Comparison of ENCODE assay signal across 7 mouse cellular contexts in the genomic region with DNA sequence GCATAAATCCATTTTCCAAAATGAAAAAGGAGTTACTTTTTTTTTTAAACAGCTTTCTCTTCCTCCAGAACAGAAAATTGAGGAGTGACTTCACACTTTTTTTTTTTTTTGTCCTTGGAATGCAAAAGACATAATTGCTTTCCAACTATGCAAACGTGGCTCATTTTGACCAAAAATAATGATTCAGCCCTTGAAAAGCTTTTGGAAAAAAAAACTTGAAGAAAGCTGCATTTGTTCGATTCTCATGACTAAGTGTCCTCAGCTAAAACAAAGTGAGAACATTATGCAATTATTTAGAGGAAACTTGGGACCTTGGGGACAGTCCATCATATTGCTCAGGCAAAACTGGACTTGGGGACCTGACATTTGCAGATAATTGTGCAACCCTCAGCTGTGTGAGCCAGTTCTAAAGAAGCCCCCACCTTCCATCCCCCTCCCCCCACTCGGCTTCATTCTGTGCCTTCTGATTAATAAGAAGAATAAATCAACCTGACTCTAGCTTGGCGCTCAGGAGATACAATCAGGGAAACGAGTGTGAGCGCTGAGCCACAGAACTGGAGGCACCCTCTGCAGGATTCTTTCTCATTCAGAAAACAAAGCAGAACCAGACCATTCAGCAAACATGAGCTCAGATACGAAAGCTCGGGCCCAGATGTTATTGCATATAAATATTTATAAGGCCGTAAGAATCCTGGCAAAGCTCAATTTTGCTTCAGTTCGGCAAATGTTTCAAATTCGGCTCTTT.
DNase-seq lines count a peak whose midpoint lies in the region; ATAC-seq and TF ChIP-seq lines count a peak whose summit lies in the region.

No protein-coding gene starts in this region.

- no peak for TF ChIP-seq CTCF in lung, embryonic 14.5 days (IDR thresholded peaks at IDR 0.05; ENCODE audit: low read depth)

- ATAC-seq in lung, embryonic 14.5 days (ENCODE audit: insufficient read depth), result no peak
- no peak for ATAC-seq in embryonic facial prominence, embryonic 13.5 days (ENCODE audit: insufficient number of reproducible peaks, insufficient read depth, low FRiP score, low TSS enrichment, low read depth)
- ATAC-seq in hindbrain, embryonic 13.5 days (ENCODE audit: low FRiP score), result peak; percentile 71
- peak; percentile 84 for ATAC-seq in neural tube, embryonic 12.5 days (ENCODE audit: low FRiP score, low read depth)
- no peak for ATAC-seq in activated CD4-positive, CD25-positive, alpha-beta regulatory T cell, adult 4 months

- H3K27me3 ChIP-seq in lung, embryonic 14.5 days (ENCODE audit: insufficient read depth, low read length), result no peaks in the 10 kb centered on the region
- no peaks in the 10 kb centered on the region for H3K27me3 ChIP-seq in embryonic facial prominence, embryonic 13.5 days
- no peaks in the 10 kb centered on the region for H3K27me3 ChIP-seq in hindbrain, embryonic 13.5 days
- H3K27me3 ChIP-seq in neural tube, embryonic 12.5 days (replicated peaks), result no peaks in the 10 kb centered on the region

- H3K4me1 ChIP-seq in lung, embryonic 14.5 days (ENCODE audit: insufficient read depth), result 0 out of 2 replicates have a peak, but pooled peaks cover 3% of the 10 kb centered on the region
- peaks cover 19% of the 10 kb centered on the region; the same call in 1 of the 2 replicates for H3K4me1 ChIP-seq in embryonic facial prominence, embryonic 13.5 days
- H3K4me1 ChIP-seq in hindbrain, embryonic 13.5 days (replicated peaks), result peaks cover 24% of the 10 kb centered on the region
- peaks cover 7% of the 10 kb centered on the region for H3K4me1 ChIP-seq in neural tube, embryonic 12.5 days

- WGBS in lung, embryonic 14.5 days, result 40% methylated on average over 11 of the region's 11 CpGs
- WGBS in embryonic facial prominence, embryonic 13.5 days, result 43% methylated on average over 11 of the region's 11 CpGs
- WGBS in hindbrain, embryonic 13.5 days, result 26% methylated on average over 11 of the region's 11 CpGs
- 39% methylated on average over 11 of the region's 11 CpGs for WGBS in neural tube, embryonic 12.5 days

- H3K9me3 ChIP-seq in lung, embryonic 14.5 days (ENCODE audit: low read depth, low read length), result no peaks in the 10 kb centered on the region
- no peaks in the 10 kb centered on the region for H3K9me3 ChIP-seq in embryonic facial prominence, embryonic 13.5 days
- H3K9me3 ChIP-seq in hindbrain, embryonic 13.5 days, result no peaks in the 10 kb centered on the region
- H3K9me3 ChIP-seq in neural tube, embryonic 12.5 days, result no peaks in the 10 kb centered on the region

- DNase-seq in lung, embryonic 14.5 days, result peak; percentile 59
- no peak for DNase-seq in lung, postnatal 25 days (ENCODE audit: low spot score)
- no peak for DNase-seq in cerebellum, adult 18-20 months

- H3K9ac ChIP-seq in lung, embryonic 14.5 days, result no peak overlapping the region
- 0 out of 2 replicates have a peak overlapping the region, but pooled peaks have one; percentile 32 for H3K9ac ChIP-seq in embryonic facial prominence, embryonic 13.5 days
- H3K9ac ChIP-seq in hindbrain, embryonic 13.5 days, result no peak overlapping the region
- H3K9ac ChIP-seq in neural tube, embryonic 12.5 days, result no peak overlapping the region

- no peak overlapping the region for H3K4me2 ChIP-seq in lung, embryonic 14.5 days
- peak overlapping the region; percentile 26; the same call in 1 of the 2 replicates for H3K4me2 ChIP-seq in embryonic facial prominence, embryonic 13.5 days
- 0 out of 2 replicates have a peak overlapping the region, but pooled peaks have one; percentile 13 for H3K4me2 ChIP-seq in hindbrain, embryonic 13.5 days
- H3K4me2 ChIP-seq in neural tube, embryonic 12.5 days (replicated peaks), result peak overlapping the region; percentile 15; the same call in 1 of the 2 replicates

- H3K4me3 ChIP-seq in lung, embryonic 14.5 days (ENCODE audit: low read depth, low read length), result no peak overlapping the region
- H3K4me3 ChIP-seq in embryonic facial prominence, embryonic 13.5 days, result no peak overlapping the region
- H3K4me3 ChIP-seq in hindbrain, embryonic 13.5 days, result no peak overlapping the region
- H3K4me3 ChIP-seq in neural tube, embryonic 12.5 days, result no peak overlapping the region

- H3K27ac ChIP-seq in lung, embryonic 14.5 days (ENCODE audit: low read depth), result no peak overlapping the region
- H3K27ac ChIP-seq in embryonic facial prominence, embryonic 13.5 days, result peak overlapping the region; percentile 19; the same call in 1 of the 2 replicates
- peak overlapping the region; percentile 79 for H3K27ac ChIP-seq in hindbrain, embryonic 13.5 days
- 0 out of 2 replicates have a peak overlapping the region, but pooled peaks have one; percentile 53 for H3K27ac ChIP-seq in neural tube, embryonic 12.5 days

- no peaks in the 10 kb centered on the region for H3K36me3 ChIP-seq in lung, embryonic 14.5 days (ENCODE audit: insufficient read depth)
- no peaks in the 10 kb centered on the region for H3K36me3 ChIP-seq in embryonic facial prominence, embryonic 13.5 days
- H3K36me3 ChIP-seq in hindbrain, embryonic 13.5 days, result no peaks in the 10 kb centered on the region
- H3K36me3 ChIP-seq in neural tube, embryonic 12.5 days, result no peaks in the 10 kb centered on the region

Comparison
In these comparisons a context has a peak if more than half of its experiments do, and no peak if none do; other contexts are left out.
1. ATAC-seq: peak in hindbrain, embryonic 13.5 days (single experiment) and neural tube, embryonic 12.5 days (single experiment); none in lung, embryonic 14.5 days (single experiment), embryonic facial prominence, embryonic 13.5 days (single experiment) and activated CD4-positive, CD25-positive, alpha-beta regulatory T cell, adult 4 months (single experiment).